Mouse (Mus musculus): ENCODE results near the gene Apmap.

DNA sequence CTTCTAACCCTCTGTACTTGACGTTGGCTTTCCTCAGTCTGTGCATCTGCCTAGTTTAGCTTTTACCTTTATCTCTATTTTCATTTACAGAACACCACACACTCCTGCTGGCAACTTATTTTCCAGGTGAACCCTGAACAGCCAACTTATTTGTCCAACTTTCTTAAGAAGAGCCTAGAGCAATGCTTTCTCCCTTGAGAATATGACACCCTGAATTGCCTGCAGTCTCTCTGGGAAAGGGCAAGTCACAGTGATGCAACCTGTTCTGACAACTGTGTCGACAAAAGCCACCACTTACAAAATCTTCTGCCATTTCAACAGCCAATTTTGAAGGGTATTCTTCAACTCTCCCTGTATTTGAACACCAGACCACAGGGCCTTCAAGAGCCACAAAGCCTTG is 3.6 kb downstream of the Apmap start:
- TF ChIP-seq POLR2A (IDR thresholded peaks at IDR 0.05; ENCODE audit: borderline replicate concordance, control insufficient read depth, low read depth, low read length) (no peak), CTCF (IDR thresholded peaks at IDR 0.05; ENCODE audit: control insufficient read depth, insufficient read depth, low read length) (no peak)
